Mouse (Mus musculus): ENCODE results near the gene Ephb2.

GRCm38 (mm10) chr4:136838026-136838425, 2.2 kb upstream of the Ephb2 start:
- TF ChIP-seq CTCF (IDR thresholded peaks at IDR 0.05; ENCODE audit: extremely low read depth, insufficient read length, insufficient replicate concordance, low read depth, low read length) = no peak
- TF ChIP-seq POLR2A (IDR thresholded peaks at IDR 0.05; ENCODE audit: low read depth, low read length) = no peak

Data from small intestine, adult 2 months (tissue).